Mouse (Mus musculus) CH12.LX (cell line): Measurements from ENCODE around the gene Psma6. TPM values are rescaled to one million over a fixed set of nuclear protein-coding genes. Genes with fewer than 3 reads are reported as not detected.
A peak's percentile ranks its signal among the peaks of the same experiment; 100 is the strongest.

ENCODE experiments used
- DNase-seq: peaks from one replicate; pipeline ENCODE4 v3.0.0-alpha.2; 2013; ENCODE audit errors: extremely low read depth
- H3K27ac ChIP-seq: 2 replicates; pipeline ENCODE4 v1.5.1; 2012; ENCODE audit warnings: low read depth, mild to moderate bottlenecking, control low read depth, moderate library complexity; ENCODE audit not compliant: insufficient read depth
- H3K27me3 ChIP-seq: replicated peaks from 2 replicates; pipeline ENCODE3; 2012; ENCODE audit warnings: inconsistent platforms
- H3K36me3 ChIP-seq, 2 experiments: replicated peaks in 1 of 2; 2 replicates each; pipeline versions ENCODE3 to v1.6.1; 2012; ENCODE audit warnings: inconsistent platforms in 1 of 2, low read length in 1 of 2, mild to moderate bottlenecking in 1 of 2, mixed read lengths in 1 of 2, moderate library complexity in 1 of 2; ENCODE audit not compliant: control insufficient read depth in 1 of 2, insufficient read depth in 1 of 2
- H3K4me1 ChIP-seq, 2 experiments: 2 replicates each; pipeline ENCODE4 v1.6.1; 2012; ENCODE audit warnings: inconsistent platforms in 1 of 2, moderate library complexity in 1 of 2; ENCODE audit not compliant: insufficient read depth in 2 of 2, control insufficient read depth in 1 of 2
- H3K4me2 ChIP-seq: 2 replicates; pipeline ENCODE4 v1.6.1; 2012; ENCODE audit warnings: low read depth, mild to moderate bottlenecking, control low read depth; ENCODE audit not compliant: poor library complexity, insufficient read depth, severe bottlenecking
- H3K4me3 ChIP-seq, 3 experiments: fragments of 150-350 bp in 1 of 3; sonication (generic) in 1 of 3; replicated peaks in 1 of 3; 2 replicates each; pipeline versions ENCODE3 to v1.5.1; 2011 to 2012; ENCODE audit warnings: low read depth in 2 of 3, low read length in 2 of 3, mild to moderate bottlenecking in 2 of 3, moderate library complexity in 2 of 3, control low read depth in 1 of 3, improper control_type of control experiment in 1 of 3, inconsistent platforms in 1 of 3, mixed read lengths in 1 of 3; ENCODE audit not compliant: poor library complexity in 1 of 3
- H3K79me2 ChIP-seq: replicated peaks from 2 replicates; pipeline ENCODE4 v1.6.1; 2012; ENCODE audit warnings: mild to moderate bottlenecking, moderate library complexity; ENCODE audit not compliant: control insufficient read depth, poor library complexity, insufficient read depth, severe bottlenecking; ENCODE audit errors: extremely low read depth
- H3K9ac ChIP-seq: 2 replicates; pipeline ENCODE4 v1.6.1; 2012; ENCODE audit warnings: low read depth, mild to moderate bottlenecking, control low read depth, moderate library complexity; ENCODE audit not compliant: insufficient read depth
- H3K9me3 ChIP-seq: replicated peaks from 2 replicates; pipeline ENCODE3; 2012; ENCODE audit warnings: low read length, inconsistent platforms, mixed read lengths
- BHLHE40 ChIP-seq: IDR thresholded peaks from 2 replicates; pipeline ENCODE4 v1.6.1; 2011; ENCODE audit warnings: mild to moderate bottlenecking, low read depth, low read length, improper control_type of control experiment
- CHD1 ChIP-seq: IDR thresholded peaks from 2 replicates; pipeline ENCODE4 v1.6.1; 2012; ENCODE audit warnings: low read depth, low read length, improper control_type of control experiment, inconsistent platforms
- CTCF ChIP-seq, 2 experiments: IDR thresholded peaks in 1 of 2; conservative IDR thresholded peaks in 1 of 2; 2 replicates each; pipeline ENCODE4 v1.5.1; 2011 to 2012; ENCODE audit warnings: low read depth in 2 of 2, low read length in 2 of 2, improper control_type of control experiment in 1 of 2, inconsistent platforms in 1 of 2, mild to moderate bottlenecking in 1 of 2, moderate library complexity in 1 of 2
- ELF1 ChIP-seq: IDR thresholded peaks from 2 replicates; pipeline ENCODE4 v1.6.1; 2014; ENCODE audit warnings: low read depth, mild to moderate bottlenecking, inconsistent platforms, low read length, improper control_type of control experiment
- EP300 ChIP-seq: IDR thresholded peaks from 2 replicates; pipeline ENCODE4 v1.6.1; 2011; ENCODE audit warnings: low read length, improper control_type of control experiment
- ETS1 ChIP-seq: conservative IDR thresholded peaks from 2 replicates; pipeline ENCODE4 v1.6.1; 2012; ENCODE audit warnings: low read depth, mild to moderate bottlenecking, inconsistent platforms, low read length, improper control_type of control experiment, moderate library complexity
- GABPA ChIP-seq: IDR thresholded peaks from 2 replicates; pipeline ENCODE4 v1.6.1; 2012; ENCODE audit warnings: low read depth, low read length, improper control_type of control experiment, inconsistent platforms; ENCODE audit not compliant: insufficient replicate concordance
- HCFC1 ChIP-seq: IDR thresholded peaks from 2 replicates; pipeline ENCODE4 v1.6.1; 2012; ENCODE audit warnings: low read depth, mild to moderate bottlenecking, inconsistent platforms, low read length, improper control_type of control experiment
- IRF4 ChIP-seq: IDR thresholded peaks from 2 replicates; pipeline ENCODE4 v1.6.1; 2014; ENCODE audit warnings: low read depth, mild to moderate bottlenecking, inconsistent platforms, low read length, improper control_type of control experiment
- JUN ChIP-seq: IDR thresholded peaks from 2 replicates; pipeline ENCODE4 v1.6.1; 2011; ENCODE audit warnings: low read depth, mild to moderate bottlenecking, low read length, improper control_type of control experiment, moderate library complexity; ENCODE audit not compliant: insufficient read depth
- JUND ChIP-seq: conservative IDR thresholded peaks from 2 replicates; pipeline ENCODE4 v1.6.1; 2011; ENCODE audit warnings: low read depth, low read length, improper control_type of control experiment
- KAT2A ChIP-seq: IDR thresholded peaks from 2 replicates; pipeline ENCODE4 v1.6.1; 2012; ENCODE audit warnings: low read length, improper control_type of control experiment, inconsistent platforms; ENCODE audit not compliant: insufficient replicate concordance
- MAFK ChIP-seq: IDR thresholded peaks from 2 replicates; pipeline ENCODE4 v1.6.1; 2011; ENCODE audit warnings: low read length, improper control_type of control experiment; ENCODE audit not compliant: insufficient replicate concordance
- MAX ChIP-seq: IDR thresholded peaks from 2 replicates; pipeline ENCODE4 v1.6.1; 2011; ENCODE audit warnings: low read length, improper control_type of control experiment
- MAZ ChIP-seq: IDR thresholded peaks from 2 replicates; pipeline ENCODE4 v1.6.1; 2012; ENCODE audit warnings: low read depth, mild to moderate bottlenecking, inconsistent platforms, low read length, improper control_type of control experiment, moderate library complexity
- MEF2A ChIP-seq: IDR thresholded peaks from 2 replicates; pipeline ENCODE4 v1.6.1; 2014; ENCODE audit warnings: low read depth, mild to moderate bottlenecking, inconsistent platforms, low read length, improper control_type of control experiment, borderline replicate concordance
- MXI1 ChIP-seq: IDR thresholded peaks from 2 replicates; pipeline ENCODE4 v1.6.1; 2011; ENCODE audit warnings: mild to moderate bottlenecking, low read depth, low read length, improper control_type of control experiment
- MYC ChIP-seq: IDR thresholded peaks from 2 replicates; pipeline ENCODE4 v1.6.1; 2011; ENCODE audit warnings: low read depth, mild to moderate bottlenecking, improper control_type of control experiment, low read length
- NELFE ChIP-seq: IDR thresholded peaks from 2 replicates; pipeline ENCODE4 v1.6.1; 2011; ENCODE audit warnings: low read depth, low read length, improper control_type of control experiment
- NRF1 ChIP-seq: IDR thresholded peaks from 2 replicates; pipeline ENCODE4 v1.6.1; 2014; ENCODE audit warnings: low read depth, mild to moderate bottlenecking, inconsistent platforms, low read length, improper control_type of control experiment, moderate library complexity
- POLR2A ChIP-seq: IDR thresholded peaks from 2 replicates; pipeline ENCODE4 v1.6.1; 2011; ENCODE audit warnings: low read depth, mild to moderate bottlenecking, improper control_type of control experiment, low read length
- POLR2AphosphoS2 ChIP-seq: IDR thresholded peaks from 2 replicates; pipeline ENCODE4 v1.6.1; 2011; ENCODE audit warnings: low read depth, low read length, improper control_type of control experiment
- RCOR1 ChIP-seq: conservative IDR thresholded peaks from 2 replicates; pipeline ENCODE4 v1.6.1; 2012; ENCODE audit warnings: low read depth, mild to moderate bottlenecking, inconsistent platforms, low read length, improper control_type of control experiment
- SMC3 ChIP-seq: IDR thresholded peaks from 2 replicates; pipeline ENCODE4 v1.6.1; 2011; ENCODE audit warnings: low read depth, low read length, improper control_type of control experiment
- TBP ChIP-seq: conservative IDR thresholded peaks from 2 replicates; pipeline ENCODE4 v1.6.1; 2011; ENCODE audit warnings: low read depth, low read length, improper control_type of control experiment
- TCF12 ChIP-seq: IDR thresholded peaks from 2 replicates; pipeline ENCODE4 v1.6.1; 2014; ENCODE audit warnings: low read depth, mild to moderate bottlenecking, inconsistent platforms, low read length, improper control_type of control experiment
- USF1 ChIP-seq: IDR thresholded peaks from 2 replicates; pipeline ENCODE4 v1.6.1; 2014; ENCODE audit warnings: low read depth, mild to moderate bottlenecking, inconsistent platforms, low read length, improper control_type of control experiment
- ZC3H11A ChIP-seq: IDR thresholded peaks from 2 replicates; pipeline ENCODE4 v1.6.1; 2012; ENCODE audit warnings: low read depth, mild to moderate bottlenecking, inconsistent platforms, low read length, improper control_type of control experiment
- ZKSCAN1 ChIP-seq: IDR thresholded peaks from 2 replicates; pipeline ENCODE4 v1.6.1; 2012; ENCODE audit warnings: low read depth, inconsistent platforms, low read length, improper control_type of control experiment, borderline replicate concordance
- ZNF384 ChIP-seq: IDR thresholded peaks from 2 replicates; pipeline ENCODE4 v1.6.1; 2012; ENCODE audit warnings: low read depth, low read length, improper control_type of control experiment, inconsistent platforms
- dilution Hi-C: fragments of 300-500 bp; cut with MboI; formaldehyde crosslinking; loops from 2 replicates; pipeline ENCODE4 v1.14.3; 2020; ENCODE audit warnings: low sequenced_read_pairs; ENCODE audit not compliant: extremely low pct_unique_long_range_greater_than_20kb, extremely low pct_ligation_motif_present
- in situ Hi-C: fragments of 300-500 bp; cut with MboI; formaldehyde crosslinking; loops from 3 replicates; pipeline ENCODE4 v1.14.3; 2019; ENCODE audit warnings: low sequenced_read_pairs, low pct_ligation_motif_present, low pct_unique_long_range_greater_than_20kb, mixed read lengths
- polyA plus RNA-seq: library from polyadenylated mRNA; unstranded; fragments of >175 nt; gene quantifications from 2 replicates; pipeline ENCODE4 v1.2.1, GENCODE M21; 2012; ENCODE audit warnings: low read depth; ENCODE audit not compliant: insufficient read length
- total RNA-seq, 2 experiments: library from RNA; depleted of rRNA; stranded (reverse); fragments of 300-350 nt in 1 of 2; fragments of >200 nt in 1 of 2; gene quantifications; 2 replicates each; pipeline ENCODE4 v1.2.3; 2012 to 2014

Psma6 gene
- total and polyA plus RNA-seq, 3 experiments = 271 to 585 (median 307) TPM

DNA sequence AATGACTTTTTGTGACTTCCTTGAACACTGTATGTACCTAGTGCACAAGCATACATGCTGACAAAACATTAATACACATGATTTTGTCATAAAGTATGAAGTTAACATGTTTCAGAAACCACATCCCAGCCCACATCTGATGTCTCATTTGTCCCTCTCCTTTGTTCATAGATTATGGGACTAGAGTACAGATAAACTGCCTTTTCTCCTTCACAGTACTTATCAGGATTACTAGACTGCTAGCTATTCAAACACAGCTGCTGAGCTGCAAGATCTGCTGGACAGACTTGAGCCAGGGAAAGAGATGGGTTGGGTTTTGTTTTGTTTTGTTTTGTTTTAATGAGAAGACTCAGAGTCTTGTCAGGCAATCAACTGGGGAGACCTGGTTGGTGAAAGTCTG is 8.1 kb downstream of the Psma6 start:
- Histone ChIP-seq H3K27ac (peak overlapping the region; percentile 41; the same call in 1 of the 2 replicates), H3K4me3 (no peak overlapping the region), H3K27me3 (no peaks in the 10 kb centered on the region), H3K9me3 (no peaks in the 10 kb centered on the region), H3K9ac (no peak overlapping the region), H3K4me2 (0 out of 2 replicates have a peak overlapping the region, but pooled peaks have one; percentile 37), H3K36me3 (no peaks in the 10 kb centered on the region), H3K4me1 (peaks cover 47 to 83% of the 10 kb centered on the region in 2 experiments), H3K79me2 (no peaks in the 10 kb centered on the region)
- dilution Hi-C loops (no loop called here), in situ Hi-C loops (no loop called here)
- DNase-seq = peak; percentile 42
- TF ChIP-seq NELFE (no peak), ZKSCAN1 (no peak), USF1 (no peak), JUN (no peak), MAX (no peak), TBP (no peak), IRF4 (no peak), CTCF (conservative IDR thresholded peaks at IDR 0.05 in 1 of 2, IDR thresholded peaks at IDR 0.05 in 1 of 2; ENCODE audit: low read depth in 2 of 2, low read length in 2 of 2) (no peak), EP300 (no peak), NRF1 (no peak), HCFC1 (no peak), KAT2A (no peak), ZNF384 (no peak), ZC3H11A (no peak), CHD1 (no peak), POLR2A (no peak), MXI1 (no peak), SMC3 (no peak), ELF1 (no peak), JUND (no peak)

DNA sequence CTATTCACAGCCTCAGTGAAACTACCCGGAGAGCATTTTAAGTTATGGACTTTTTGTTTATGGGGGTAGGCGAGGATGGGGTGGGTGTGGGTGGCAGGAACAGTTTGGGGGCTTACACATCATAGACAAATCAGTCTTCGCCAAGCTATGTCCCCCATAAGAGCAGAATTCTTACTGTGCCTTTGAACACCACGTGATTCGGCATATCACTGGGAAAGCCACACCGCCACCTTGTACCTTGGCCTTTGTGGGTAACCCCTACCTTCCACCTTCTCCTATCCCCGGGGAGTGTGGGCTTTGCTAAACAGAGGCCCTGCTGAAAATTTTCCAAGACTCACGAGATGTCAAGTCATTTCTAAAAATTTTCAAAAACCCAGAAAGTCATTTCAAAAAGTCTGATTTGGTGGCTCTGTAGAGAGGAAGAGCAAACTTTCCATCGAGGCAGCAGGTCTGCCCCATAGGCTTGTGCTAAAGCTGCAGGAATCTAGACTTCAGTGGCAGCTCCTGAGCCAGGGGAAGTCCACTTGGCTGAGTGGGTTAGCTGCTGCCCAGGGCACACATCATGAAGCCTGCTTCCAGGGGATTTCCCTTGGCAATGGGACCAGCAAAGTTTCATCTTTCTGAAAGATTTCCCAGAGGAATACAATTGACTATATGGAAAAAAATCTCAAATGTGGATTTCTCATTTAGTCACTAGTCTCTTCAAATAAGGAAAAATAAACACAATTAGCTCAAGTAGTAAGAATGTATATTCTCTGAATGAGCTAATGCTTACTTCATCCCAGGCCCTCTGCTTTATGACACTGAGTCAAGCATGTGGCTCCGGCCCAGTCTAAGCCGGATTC is 8.9 kb downstream of the Psma6 start:
- Histone ChIP-seq H3K36me3 (no peaks in the 10 kb centered on the region), H3K4me2 (peak overlapping the region; percentile 37; the same call in 1 of the 2 replicates), H3K27ac (peak overlapping the region; percentile 67), H3K27me3 (no peaks in the 10 kb centered on the region), H3K9me3 (no peaks in the 10 kb centered on the region), H3K4me1 (peaks cover 41 to 81% of the 10 kb centered on the region in 2 experiments), H3K79me2 (no peaks in the 10 kb centered on the region), H3K9ac (peak overlapping the region; percentile 35; the same call in 1 of the 2 replicates), H3K4me3 (no peak overlapping the region)
- dilution Hi-C loops = no loop called here
- peak; percentile 71 for DNase-seq
- in situ Hi-C loops = no loop called here
- TF ChIP-seq POLR2AphosphoS2 (no peak), MYC (peak; percentile 58), ETS1 (peak; percentile 91), BHLHE40 (peak; percentile 99), MEF2A (peak; percentile 78), CTCF (conservative IDR thresholded peaks at IDR 0.05 in 1 of 2, IDR thresholded peaks at IDR 0.05 in 1 of 2; ENCODE audit: low read depth in 2 of 2, low read length in 2 of 2) (no peak), MAZ (peak; percentile 72), USF1 (peak; percentile 71), ZKSCAN1 (no peak), RCOR1 (peak; percentile 90), MAFK (peak; percentile 83), JUND (peak; percentile 83; the same call in 1 of the 2 replicates), ZNF384 (no peak), GABPA (no peak), SMC3 (peak; percentile 2), ZC3H11A (no peak), TCF12 (peak; percentile 71; the same call in 1 of the 2 replicates), POLR2A (no peak), JUN (peak; percentile 69), ELF1 (peak; percentile 13; the same call in 1 of the 2 replicates)
